ENCODE assay signal across 21 mouse cellular contexts in genomic region chr1:59312187-59313153, GRCm38 (mm10). TPM values are rescaled to one million over a fixed set of nuclear protein-coding genes. Genes with fewer than 3 reads are reported as not detected.
DNase-seq lines count a peak whose midpoint lies in the region; ATAC-seq and TF ChIP-seq lines count a peak whose summit lies in the region.
"Had no signal": no experiment of that assay in that cellular context is flagged by ENCODE, and none has a peak within 500 bp of the region (broad histone marks: within the 10 kb centered on the region; RNA-seq: fewer than 3 reads in every experiment).

No protein-coding gene starts in this region.

- peak; percentile 33; the same call in 1 of the 2 replicates for ATAC-seq in forebrain, embryonic 13.5 days
- ATAC-seq in forebrain, embryonic 12.5 days (ENCODE audit: low FRiP score): no peak
- ATAC-seq in midbrain, embryonic 11.5 days (ENCODE audit: low FRiP score): no peak
- ATAC-seq in forebrain, postnatal 0 days: peak; percentile 69
- ATAC-seq in midbrain, postnatal 0 days (ENCODE audit: low FRiP score): peak; percentile 68

- H3K4me3 ChIP-seq in forebrain, embryonic 13.5 days: no peak overlapping the region
- H3K4me3 ChIP-seq in forebrain, embryonic 12.5 days (replicated peaks): no peak overlapping the region
- no peak overlapping the region for H3K4me3 ChIP-seq in midbrain, embryonic 11.5 days (ENCODE audit: low read depth, low read length)
- H3K4me3 ChIP-seq in midbrain, embryonic 10.5 days: no peak overlapping the region
- no peak overlapping the region for H3K4me3 ChIP-seq in forebrain, postnatal 0 days (ENCODE audit: low read depth, low read length)
- H3K4me3 ChIP-seq in midbrain, postnatal 0 days (ENCODE audit: low read depth, low read length): no peak overlapping the region
- no peak overlapping the region for H3K4me3 ChIP-seq in left cerebral cortex, adult 2 months
- H3K4me3 ChIP-seq: heart, embryonic 12.5 days; limb, embryonic 12.5 days; liver, embryonic 15.5 days; megakaryocyte, embryonic 14.5 days had no signal

- no peaks in the 10 kb centered on the region for H3K36me3 ChIP-seq in forebrain, embryonic 13.5 days (ENCODE audit: poor library complexity, severe bottlenecking)
- no peaks in the 10 kb centered on the region for H3K36me3 ChIP-seq in forebrain, embryonic 12.5 days (replicated peaks)
- H3K36me3 ChIP-seq in midbrain, embryonic 11.5 days (ENCODE audit: control insufficient read depth, insufficient read depth, low read length): no peaks in the 10 kb centered on the region
- no peaks in the 10 kb centered on the region for H3K36me3 ChIP-seq in midbrain, embryonic 10.5 days
- H3K36me3 ChIP-seq in forebrain, postnatal 0 days (ENCODE audit: insufficient read depth): no peaks in the 10 kb centered on the region
- H3K36me3 ChIP-seq in midbrain, postnatal 0 days (ENCODE audit: insufficient read depth, low read length): no peaks in the 10 kb centered on the region
- H3K36me3 ChIP-seq: heart, embryonic 12.5 days; limb, embryonic 12.5 days; liver, embryonic 15.5 days had no signal

- TF ChIP-seq CTCF in forebrain, postnatal 0 days (IDR thresholded peaks at IDR 0.05; ENCODE audit: low read depth): no peak
- TF ChIP-seq CTCF in midbrain, postnatal 0 days (IDR thresholded peaks at IDR 0.05): no peak
- no peak for TF ChIP-seq CTCF in left cerebral cortex, adult 2 months (IDR thresholded peaks at IDR 0.05)

- peaks cover 32% of the 10 kb centered on the region for H3K27me3 ChIP-seq in forebrain, embryonic 13.5 days
- H3K27me3 ChIP-seq in forebrain, embryonic 12.5 days: peaks cover 50% of the 10 kb centered on the region
- peaks cover 24% of the 10 kb centered on the region for H3K27me3 ChIP-seq in midbrain, embryonic 11.5 days (ENCODE audit: control insufficient read depth, insufficient read depth, low read length)
- peaks cover 68% of the 10 kb centered on the region for H3K27me3 ChIP-seq in midbrain, embryonic 10.5 days (ENCODE audit: low read depth, poor library complexity, severe bottlenecking)
- H3K27me3 ChIP-seq in forebrain, postnatal 0 days (ENCODE audit: insufficient read depth, low read length): no peaks in the 10 kb centered on the region
- H3K27me3 ChIP-seq in midbrain, postnatal 0 days (ENCODE audit: insufficient read depth, low read length): no peaks in the 10 kb centered on the region
- H3K27me3 ChIP-seq: limb, embryonic 12.5 days; liver, embryonic 15.5 days had no signal

- no peaks in the 10 kb centered on the region for H3K9me3 ChIP-seq in forebrain, embryonic 13.5 days (replicated peaks)
- no peaks in the 10 kb centered on the region for H3K9me3 ChIP-seq in forebrain, embryonic 12.5 days
- no peaks in the 10 kb centered on the region for H3K9me3 ChIP-seq in midbrain, embryonic 11.5 days (ENCODE audit: control insufficient read depth, low read length)
- no peaks in the 10 kb centered on the region for H3K9me3 ChIP-seq in midbrain, embryonic 10.5 days (replicated peaks)
- H3K9me3 ChIP-seq in forebrain, postnatal 0 days (ENCODE audit: low read length): no peaks in the 10 kb centered on the region
- H3K9me3 ChIP-seq in midbrain, postnatal 0 days (ENCODE audit: low read length): no peaks in the 10 kb centered on the region
- H3K9me3 ChIP-seq: heart, embryonic 12.5 days; limb, embryonic 12.5 days; liver, embryonic 15.5 days; megakaryocyte, embryonic 14.5 days had no signal

- peaks cover 49% of the 10 kb centered on the region for H3K4me1 ChIP-seq in forebrain, embryonic 13.5 days
- H3K4me1 ChIP-seq in forebrain, embryonic 12.5 days: peaks cover 37% of the 10 kb centered on the region
- peaks cover 23% of the 10 kb centered on the region for H3K4me1 ChIP-seq in midbrain, embryonic 11.5 days (ENCODE audit: control insufficient read depth, insufficient read depth, low read length)
- peaks cover 53% of the 10 kb centered on the region for H3K4me1 ChIP-seq in midbrain, embryonic 10.5 days
- peaks cover 10% of the 10 kb centered on the region; the same call in 1 of the 2 replicates for H3K4me1 ChIP-seq in forebrain, postnatal 0 days (ENCODE audit: insufficient read depth)
- H3K4me1 ChIP-seq in midbrain, postnatal 0 days (ENCODE audit: insufficient read depth, low read length): peaks cover 14% of the 10 kb centered on the region; the same call in 1 of the 2 replicates

- DNase-seq in midbrain, embryonic 11.5 days (ENCODE audit: low spot score, missing footprints): peak; percentile 37
- no peak for DNase-seq in midbrain, embryonic 10.5 days (ENCODE audit: low spot score)
- peak; percentile 66 for DNase-seq in forebrain, postnatal 0 days
- peak; percentile 81 for DNase-seq in midbrain, postnatal 0 days (ENCODE audit: low spot score)
- no peak for DNase-seq in adrenal gland, adult (ENCODE audit: inconsistent age in 2 of 2, low spot score in 1 of 2)
- no peak for DNase-seq in left cerebral cortex, adult 2 months (ENCODE audit: extremely low spot score in 1 of 2, low spot score in 2 of 2)
- DNase-seq: adrenal gland, postnatal 25 days; gastrocnemius, postnatal 10 days; kidney, adult 18-20 months; kidney, postnatal 4 days; layer of hippocampus, postnatal 36 days; lung, postnatal 10 days; right cerebral cortex, postnatal 25 days; thymus, postnatal 4 days had no signal

- WGBS in forebrain, embryonic 13.5 days: 59% methylated on average over 10 of the region's 10 CpGs
- WGBS in forebrain, embryonic 12.5 days: 66% methylated on average over 10 of the region's 10 CpGs
- WGBS in midbrain, embryonic 11.5 days: 62% methylated on average over 10 of the region's 10 CpGs
- 71% methylated on average over 10 of the region's 10 CpGs for WGBS in midbrain, embryonic 10.5 days
- 44% methylated on average over 10 of the region's 10 CpGs for WGBS in forebrain, postnatal 0 days
- 50% methylated on average over 10 of the region's 10 CpGs for WGBS in midbrain, postnatal 0 days

- H3K9ac ChIP-seq in forebrain, embryonic 13.5 days: no peak overlapping the region
- H3K9ac ChIP-seq in forebrain, embryonic 12.5 days: no peak overlapping the region
- H3K9ac ChIP-seq in midbrain, embryonic 11.5 days (ENCODE audit: low read length): no peak overlapping the region
- H3K9ac ChIP-seq in forebrain, postnatal 0 days: no peak overlapping the region
- H3K9ac ChIP-seq in midbrain, postnatal 0 days (replicated peaks; ENCODE audit: low read length, poor library complexity, severe bottlenecking): no peak overlapping the region
- H3K9ac ChIP-seq: heart, embryonic 12.5 days; limb, embryonic 12.5 days; liver, embryonic 15.5 days had no signal

- no peak overlapping the region for H3K27ac ChIP-seq in forebrain, embryonic 13.5 days
- no peak overlapping the region for H3K27ac ChIP-seq in forebrain, embryonic 12.5 days
- no peak overlapping the region for H3K27ac ChIP-seq in midbrain, embryonic 11.5 days (ENCODE audit: low read depth, low read length)
- no peak overlapping the region for H3K27ac ChIP-seq in midbrain, embryonic 10.5 days (replicated peaks)
- peak overlapping the region; percentile 45 for H3K27ac ChIP-seq in forebrain, postnatal 0 days (ENCODE audit: low read depth, low read length)
- H3K27ac ChIP-seq in midbrain, postnatal 0 days (ENCODE audit: low read depth, low read length): peak overlapping the region; percentile 47; the same call in 1 of the 2 replicates
- H3K27ac ChIP-seq in left cerebral cortex, adult 2 months: no peak overlapping the region
- H3K27ac ChIP-seq: limb, embryonic 12.5 days; liver, embryonic 15.5 days had no signal

- intact Hi-C loops in left cerebral cortex, adult 2 months (cut with DNase I): no loop called here

- H3K4me2 ChIP-seq in forebrain, embryonic 13.5 days: no peak overlapping the region
- H3K4me2 ChIP-seq in forebrain, embryonic 12.5 days: no peak overlapping the region
- no peak overlapping the region for H3K4me2 ChIP-seq in midbrain, embryonic 11.5 days
- no peak overlapping the region for H3K4me2 ChIP-seq in forebrain, postnatal 0 days (ENCODE audit: low read depth)
- no peak overlapping the region for H3K4me2 ChIP-seq in midbrain, postnatal 0 days (ENCODE audit: low read depth, low read length, poor library complexity, severe bottlenecking)
- H3K4me2 ChIP-seq: heart, embryonic 12.5 days; limb, embryonic 12.5 days; liver, embryonic 15.5 days had no signal

RNA-seq across cellular contexts. Expression of gene Cdk15, which starts 55.8 kb away (rescaled TPM):
- 0.11 and 0.39 TPM in 2 replicates for polyA plus RNA-seq in forebrain, embryonic 13.5 days (2015; fragmentation: Nextera tagmentation; extraction: Ambion mirVana)
- 0.13 and 0.37 TPM in 2 replicates for polyA plus RNA-seq in forebrain, embryonic 12.5 days (2016; fragmentation: Nextera tagmentation; extraction: Ambion mirVana)
- 0.52 and 0.70 TPM in 2 replicates for polyA plus RNA-seq in midbrain, embryonic 11.5 days (2014; fragmentation: Nextera tagmentation; extraction: Ambion mirVana)
- polyA plus RNA-seq in midbrain, embryonic 10.5 days (2016; fragmentation: Nextera tagmentation; extraction: Ambion mirVana): 0.77 and 0.82 TPM in 2 replicates
- 0.14 TPM in 1 of 2 replicates, not detected in the other for total RNA-seq in forebrain, postnatal 0 days (2014; rRNA removed)
- 0.62 and 1.0 TPM in 2 replicates for polyA plus RNA-seq in forebrain, postnatal 0 days (2015; fragmentation: Nextera tagmentation; extraction: Ambion mirVana)
- total RNA-seq in midbrain, postnatal 0 days (2014; rRNA removed): 0.66 and 1.1 TPM in 2 replicates
- 1.7 and 2.1 TPM in 2 replicates for polyA plus RNA-seq in midbrain, postnatal 0 days (2015; fragmentation: Nextera tagmentation; extraction: Ambion mirVana)
- under 1 TPM; 0.58 to 0.68 TPM for total RNA-seq in left cerebral cortex, adult 2 months (2021)
- total RNA-seq: hematopoietic stem cell, adult 5-6 weeks had no signal
- polyA plus RNA-seq: limb, embryonic 12.5 days; liver, embryonic 15.5 days had no signal

Comparison
In these comparisons a context has a peak if more than half of its experiments do, and no peak if none do; other contexts are left out.
1. ATAC-seq: peak in forebrain, embryonic 13.5 days (single experiment), forebrain, postnatal 0 days (single experiment) and midbrain, postnatal 0 days (single experiment); none in forebrain, embryonic 12.5 days (single experiment) and midbrain, embryonic 11.5 days (single experiment).
2. H3K27ac ChIP-seq: peak in forebrain, postnatal 0 days (single experiment) and midbrain, postnatal 0 days (single experiment); none in forebrain, embryonic 13.5 days (single experiment), forebrain, embryonic 12.5 days (single experiment), midbrain, embryonic 11.5 days (single experiment), midbrain, embryonic 10.5 days (single experiment) and left cerebral cortex, adult 2 months (single experiment).
3. DNase-seq: peak in midbrain, embryonic 11.5 days (single experiment), forebrain, postnatal 0 days (single experiment) and midbrain, postnatal 0 days (single experiment); none in midbrain, embryonic 10.5 days (single experiment), adrenal gland, adult (0 of 2) and left cerebral cortex, adult 2 months (0 of 2).